Mouse (Mus musculus) heart, embryonic 16.5 days (tissue): ENCODE results near the gene 2700097O09Rik. TPM values are rescaled to one million over a fixed set of nuclear protein-coding genes. Genes with fewer than 3 reads are reported as not detected.
"Not testable (repeated sequence)": the region's sequence is repeated elsewhere in the genome, so short reads cannot be mapped to it uniquely, and the experiment has no call there.

ENCODE experiments used
- ATAC-seq: fragments of 200-750 bp; cut with Nextera tagmentation; replicated peaks from 2 replicates; pipeline ENCODE4 v1.8.0; 2017; ENCODE audit warnings: moderate number of reproducible peaks; ENCODE audit not compliant: insufficient read depth, low FRiP score; ENCODE audit errors: extremely low read depth
- H3K27ac ChIP-seq: fragments of 300-500 bp; sonication (generic); 2 replicates; pipeline ENCODE4 v1.5.1; 2014; ENCODE audit warnings: mild to moderate bottlenecking, low read length, control low read depth, moderate library complexity
- H3K27me3 ChIP-seq: fragments of 300-500 bp; sonication (generic); 2 replicates; pipeline ENCODE4 v1.6.1; 2014; ENCODE audit warnings: low read length, mixed read lengths; ENCODE audit not compliant: control insufficient read depth, insufficient read depth
- H3K36me3 ChIP-seq: fragments of 300-500 bp; sonication (generic); 2 replicates; pipeline ENCODE4 v1.6.1; 2014; ENCODE audit not compliant: control insufficient read depth, insufficient read depth
- H3K4me1 ChIP-seq: fragments of 300-500 bp; sonication (generic); 2 replicates; pipeline ENCODE4 v1.6.1; 2014; ENCODE audit warnings: low read length, mixed read lengths; ENCODE audit not compliant: control insufficient read depth, insufficient read depth
- H3K4me2 ChIP-seq: fragments of 300-500 bp; sonication (generic); 2 replicates; pipeline ENCODE4 v1.6.1; 2014; ENCODE audit warnings: low read depth, mild to moderate bottlenecking, control low read depth, low read length
- H3K4me3 ChIP-seq: fragments of 300-500 bp; sonication (generic); 2 replicates; pipeline ENCODE4 v1.5.1; 2014; ENCODE audit warnings: mild to moderate bottlenecking, control low read depth, low read length
- H3K9ac ChIP-seq: fragments of 300-500 bp; sonication (generic); 2 replicates; pipeline ENCODE4 v1.6.1; 2014; ENCODE audit warnings: low read length, control low read depth
- H3K9me3 ChIP-seq: fragments of 300-500 bp; sonication (generic); replicated peaks from 2 replicates; pipeline ENCODE4 v1.6.1; 2016; ENCODE audit warnings: low read length; ENCODE audit not compliant: control insufficient read depth
- WGBS: fragments of 180-500 bp; shearing (Covaris S2); extraction: QIAGEN DNeasy Blood & Tissue Kit; methylation state at CpG from one replicate; pipeline ENCODE4 v1.1.7; 2014; 5-methylcytosine and 5-hydroxymethylcytosine counted together
- polyA plus RNA-seq: library from polyadenylated mRNA; unstranded; fragments of >200 nt; fragmentation: Nextera tagmentation; extraction: Ambion mirVana; gene quantifications from 2 replicates; pipeline ENCODE4 v1.2.1, GENCODE M21; 2015

Gene 2700097O09Rik
- polyA plus RNA-seq, 1 experiment from 2014 or later = 27.2 TPM

DNA sequence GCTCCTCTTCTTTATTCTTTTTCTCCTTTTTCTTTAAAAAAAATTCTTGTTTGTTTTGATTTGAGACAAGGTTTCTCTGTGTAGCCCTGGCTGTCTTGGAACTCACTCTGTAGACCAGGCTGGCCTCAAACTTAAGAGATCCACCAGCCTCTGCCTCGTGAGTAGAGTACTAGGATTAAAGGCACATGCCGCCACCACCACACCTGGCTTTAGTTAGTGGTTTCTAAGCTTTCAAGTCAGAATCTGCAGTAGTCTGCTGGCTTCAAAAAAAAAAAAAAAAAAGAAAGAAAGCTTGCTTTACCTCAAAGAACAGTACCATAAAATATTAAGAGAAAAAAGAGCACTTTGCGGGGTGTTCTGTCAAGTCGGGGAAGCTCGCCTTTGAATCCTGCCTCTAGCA lies 64.5 kb downstream of the 2700097O09Rik start:
- no peak for ATAC-seq
- no peak overlapping the region for H3K27ac ChIP-seq
- H3K4me3 ChIP-seq = no peak overlapping the region
- H3K9me3 ChIP-seq = no peaks in the 10 kb centered on the region
- no peaks in the 10 kb centered on the region for H3K27me3 ChIP-seq
- no peak overlapping the region for H3K4me2 ChIP-seq
- 79% methylated on average over 5 of the region's 5 CpGs for WGBS
- H3K4me1 ChIP-seq = no peaks in the 10 kb centered on the region
- no peak overlapping the region for H3K9ac ChIP-seq
- H3K36me3 ChIP-seq = no peaks in the 10 kb centered on the region

DNA sequence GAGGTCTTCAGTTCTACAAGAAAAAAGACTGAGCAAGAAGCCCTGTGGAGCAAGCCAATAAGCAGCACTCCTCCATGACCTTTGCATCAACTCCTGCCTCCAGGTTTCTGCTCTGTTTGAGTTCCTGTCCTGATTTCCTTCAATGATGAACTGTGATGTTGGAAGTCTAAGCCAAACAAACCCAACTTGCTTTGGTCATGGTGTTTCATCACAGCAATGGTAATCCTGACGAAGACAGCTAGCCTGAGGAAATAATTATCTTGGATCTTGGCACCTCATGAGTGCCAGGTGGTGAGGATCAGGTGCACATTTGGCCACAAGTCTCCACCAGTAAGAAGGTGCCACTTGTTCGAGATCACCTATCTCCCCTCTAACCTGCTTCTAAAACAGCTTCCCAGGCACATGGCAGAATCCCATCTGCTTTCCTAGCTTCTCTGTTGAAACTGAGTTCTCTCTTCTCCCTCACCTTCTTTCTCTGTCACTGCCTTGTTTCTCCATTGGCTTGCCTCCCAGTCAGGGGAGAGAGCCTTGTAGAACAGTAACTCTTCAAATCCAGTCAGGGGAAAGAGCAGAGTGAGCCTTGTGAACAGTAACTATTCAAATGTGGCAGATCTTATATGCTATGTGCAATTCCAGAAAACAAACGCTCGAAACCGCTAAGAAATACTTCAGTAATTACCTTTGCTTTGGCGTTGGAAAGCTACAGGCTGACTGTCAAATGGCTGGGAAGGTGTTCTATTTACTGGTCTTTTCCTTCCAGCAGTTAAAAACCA lies 66.1 kb downstream of the 2700097O09Rik start, which contains the start of gene Baz1a:
Gene Baz1a, minus strand, starts transcription at position 723 of the 773 bp plus-strand sequence.
- no peak for ATAC-seq
- Histone ChIP-seq H3K27ac (no peak within 1 kb of the TSS), H3K4me1 (no peaks in the 10 kb centered on the region), H3K27me3 (no peaks in the 10 kb centered on the region), H3K4me2 (no peak within 1 kb of the TSS), H3K36me3 (no peaks in the 10 kb centered on the region), H3K9ac (no peak within 1 kb of the TSS), H3K4me3 (no peak within 1 kb of the TSS), H3K9me3 (no peaks in the 10 kb centered on the region)
- 81% methylated on average over 6 of the region's 6 CpGs for WGBS

DNA sequence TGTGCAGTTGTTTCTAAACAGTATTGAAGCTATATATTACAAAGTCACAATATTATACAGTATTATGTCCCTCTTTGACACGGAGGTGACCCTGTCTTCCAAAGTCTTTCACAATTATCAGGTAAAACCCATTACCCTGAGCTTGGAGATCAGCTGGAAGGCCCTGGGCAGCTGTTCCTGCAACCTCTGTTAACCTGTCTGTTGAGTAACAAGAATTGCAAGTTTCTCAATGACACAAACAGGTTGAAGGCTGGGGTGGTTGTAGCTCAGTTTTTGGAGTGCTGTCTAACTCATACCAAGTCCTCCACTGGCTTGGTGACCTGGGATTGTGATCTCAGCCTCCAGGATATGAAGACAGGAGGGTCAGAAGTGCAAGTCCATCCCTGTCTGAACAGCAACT lies 66.9 kb downstream of the 2700097O09Rik start:
- Histone ChIP-seq H3K9me3 (no peaks in the 10 kb centered on the region), H3K4me3 (no peak overlapping the region), H3K9ac (no peak overlapping the region), H3K27ac (no peak overlapping the region), H3K4me2 (no peak overlapping the region), H3K4me1 (no peaks in the 10 kb centered on the region), H3K36me3 (no peaks in the 10 kb centered on the region), H3K27me3 (no peaks in the 10 kb centered on the region)
- ATAC-seq = no peak
- WGBS = 65% methylated on average over 1 of the region's 1 CpGs

DNA sequence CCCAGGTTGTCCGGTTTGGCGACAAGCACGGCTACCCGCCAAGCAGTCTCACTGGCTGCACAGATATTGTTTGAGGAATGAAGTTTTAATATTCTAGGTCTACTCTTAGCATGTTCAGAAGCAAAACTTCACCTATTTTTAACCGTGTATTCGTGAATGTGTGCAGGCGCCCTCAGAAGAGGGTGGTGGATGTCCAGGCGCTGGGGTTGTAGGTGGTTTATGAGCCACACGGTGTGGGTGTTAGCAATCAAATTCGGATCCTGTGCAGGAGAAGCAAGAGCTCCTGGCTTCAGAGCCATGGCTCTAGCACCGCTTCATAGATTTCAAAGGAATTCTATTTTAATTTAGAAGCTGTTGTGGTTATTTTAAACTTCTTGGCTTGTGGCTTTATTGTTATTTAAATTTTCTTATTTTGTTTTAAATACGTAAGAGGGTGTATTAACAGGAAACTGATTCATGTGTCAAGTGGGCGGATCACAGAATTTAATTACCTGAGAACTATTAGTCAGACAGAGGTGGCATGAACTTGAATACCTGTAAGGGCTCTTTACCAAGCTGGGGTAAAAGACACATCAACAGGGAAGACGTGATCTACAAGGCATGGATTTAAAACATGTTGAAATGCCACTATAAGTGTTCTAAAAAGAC lies 72.4 kb downstream of the 2700097O09Rik start:
- no peak for ATAC-seq
- H3K27me3 ChIP-seq = no peaks in the 10 kb centered on the region

DNA sequence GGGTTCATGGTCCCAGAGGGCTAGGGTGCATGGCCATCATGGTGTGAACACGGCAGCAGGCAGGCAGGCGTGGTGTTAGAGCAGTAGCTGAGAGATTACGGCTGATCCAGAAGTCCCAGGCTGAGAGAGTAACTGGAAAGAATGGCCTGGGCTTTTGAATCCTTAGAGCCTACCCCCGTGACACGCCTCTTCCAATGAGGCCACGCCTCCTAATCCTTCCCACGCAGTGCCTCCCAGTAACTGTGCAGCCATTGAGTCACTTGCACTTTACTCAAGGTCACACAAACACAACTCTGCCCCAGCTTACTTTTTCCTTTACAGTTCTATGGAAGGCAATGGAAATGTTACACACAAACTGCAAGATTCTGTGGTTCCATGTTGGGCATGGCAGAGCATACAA lies 73.8 kb downstream of the 2700097O09Rik start:
- 87% methylated on average over 7 of the region's 7 CpGs for WGBS
- no peak overlapping the region for H3K27ac ChIP-seq
- H3K9me3 ChIP-seq = 0 out of 2 replicates have a peak, but pooled peaks cover 4% of the 10 kb centered on the region
- H3K36me3 ChIP-seq = no peaks in the 10 kb centered on the region
- no peak for ATAC-seq
- no peak overlapping the region for H3K4me2 ChIP-seq
- H3K4me1 ChIP-seq = no peaks in the 10 kb centered on the region
- no peak overlapping the region for H3K9ac ChIP-seq
- H3K4me3 ChIP-seq = no peak overlapping the region
- no peaks in the 10 kb centered on the region for H3K27me3 ChIP-seq

More for the DNA sequence above, 72.4 kb downstream of the 2700097O09Rik start:
- Histone ChIP-seq H3K4me2 (no peak overlapping the region), H3K4me3 (no peak overlapping the region), H3K4me1 (no peaks in the 10 kb centered on the region), H3K9me3 (0 out of 2 replicates have a peak, but pooled peaks cover 4% of the 10 kb centered on the region), H3K9ac (no peak overlapping the region), H3K36me3 (no peaks in the 10 kb centered on the region), H3K27ac (no peak overlapping the region)
- 84% methylated on average over 14 of the region's 14 CpGs for WGBS

DNA sequence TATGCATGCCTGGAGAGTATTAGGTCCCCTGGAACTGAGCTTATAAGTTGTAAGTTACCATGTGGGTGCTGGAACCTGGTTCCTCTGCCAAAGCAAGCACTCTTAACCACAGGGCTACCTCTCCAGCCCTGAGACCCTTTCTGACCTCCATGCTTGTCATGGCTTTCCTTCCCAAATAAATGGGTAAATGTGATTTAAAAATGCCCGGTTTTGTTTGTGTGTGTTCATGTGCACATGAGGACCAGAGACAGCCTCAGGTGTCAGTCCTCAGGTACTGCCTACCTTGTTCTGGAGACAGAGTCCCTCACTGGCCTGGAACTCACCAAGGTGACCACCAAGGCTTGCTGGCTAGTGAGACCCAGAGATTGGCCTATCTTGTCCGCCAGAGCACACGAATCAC lies 75.5 kb downstream of the 2700097O09Rik start:
- H3K4me3 ChIP-seq = no peak overlapping the region
- no peak overlapping the region for H3K4me2 ChIP-seq
- H3K9me3 ChIP-seq = 0 out of 2 replicates have a peak, but pooled peaks cover 4% of the 10 kb centered on the region
- 82% methylated on average over 3 of the region's 3 CpGs for WGBS
- H3K9ac ChIP-seq = no peak overlapping the region
- H3K4me1 ChIP-seq = no peaks in the 10 kb centered on the region
- H3K27me3 ChIP-seq = no peaks in the 10 kb centered on the region
- no peaks in the 10 kb centered on the region for H3K36me3 ChIP-seq
- no peak overlapping the region for H3K27ac ChIP-seq
- ATAC-seq = no peak

DNA sequence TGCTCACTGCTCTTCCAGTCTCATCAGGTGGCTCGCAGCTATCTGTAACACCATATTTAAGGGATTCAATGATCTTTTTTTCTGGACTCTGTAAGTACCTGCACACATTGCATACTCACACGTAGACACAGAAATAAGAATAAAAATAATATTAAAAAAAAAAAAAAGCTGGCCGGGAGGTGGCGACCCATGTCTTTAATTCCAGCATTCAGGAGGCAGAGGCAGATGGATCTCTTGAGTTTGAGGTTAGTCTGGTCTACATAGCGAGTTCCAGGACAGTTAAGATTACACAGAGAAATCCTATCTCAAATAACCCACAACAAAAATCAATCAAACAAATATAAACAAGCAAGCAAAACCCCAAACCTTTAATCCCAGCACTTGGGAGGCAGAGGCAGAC lies 76.1 kb downstream of the 2700097O09Rik start:
- no peak overlapping the region for H3K4me2 ChIP-seq
- 0 out of 2 replicates have a peak, but pooled peaks cover 4% of the 10 kb centered on the region for H3K9me3 ChIP-seq
- no peak for ATAC-seq
- no peak overlapping the region for H3K27ac ChIP-seq
- no peak overlapping the region for H3K9ac ChIP-seq
- no peaks in the 10 kb centered on the region for H3K4me1 ChIP-seq
- H3K27me3 ChIP-seq = no peaks in the 10 kb centered on the region
- H3K36me3 ChIP-seq = no peaks in the 10 kb centered on the region
- no peak overlapping the region for H3K4me3 ChIP-seq
- 84% methylated on average over 5 of the region's 5 CpGs for WGBS

DNA sequence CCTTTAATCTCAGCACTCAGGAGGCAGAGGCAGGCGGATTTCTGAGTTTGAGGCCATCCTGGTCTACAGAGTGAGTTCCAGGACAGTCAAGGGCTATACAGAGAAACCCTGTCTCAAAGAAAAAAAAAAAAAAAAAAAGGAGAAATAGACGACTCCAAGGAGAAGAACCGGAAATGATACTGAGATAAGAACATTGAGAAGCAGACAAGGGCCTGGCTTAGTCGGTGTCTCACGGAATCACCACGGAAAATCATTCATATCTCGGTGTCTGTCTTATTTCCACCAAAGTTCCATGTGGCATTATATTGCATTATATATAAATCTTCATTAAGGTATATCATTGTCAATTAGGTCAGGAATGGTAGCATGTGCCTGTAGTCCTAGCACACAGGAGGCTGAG lies 77.4 kb downstream of the 2700097O09Rik start:
- H3K36me3 ChIP-seq, ATAC-seq: not testable (repeated sequence)
- WGBS = 76% methylated on average over 7 of the region's 7 CpGs

DNA sequence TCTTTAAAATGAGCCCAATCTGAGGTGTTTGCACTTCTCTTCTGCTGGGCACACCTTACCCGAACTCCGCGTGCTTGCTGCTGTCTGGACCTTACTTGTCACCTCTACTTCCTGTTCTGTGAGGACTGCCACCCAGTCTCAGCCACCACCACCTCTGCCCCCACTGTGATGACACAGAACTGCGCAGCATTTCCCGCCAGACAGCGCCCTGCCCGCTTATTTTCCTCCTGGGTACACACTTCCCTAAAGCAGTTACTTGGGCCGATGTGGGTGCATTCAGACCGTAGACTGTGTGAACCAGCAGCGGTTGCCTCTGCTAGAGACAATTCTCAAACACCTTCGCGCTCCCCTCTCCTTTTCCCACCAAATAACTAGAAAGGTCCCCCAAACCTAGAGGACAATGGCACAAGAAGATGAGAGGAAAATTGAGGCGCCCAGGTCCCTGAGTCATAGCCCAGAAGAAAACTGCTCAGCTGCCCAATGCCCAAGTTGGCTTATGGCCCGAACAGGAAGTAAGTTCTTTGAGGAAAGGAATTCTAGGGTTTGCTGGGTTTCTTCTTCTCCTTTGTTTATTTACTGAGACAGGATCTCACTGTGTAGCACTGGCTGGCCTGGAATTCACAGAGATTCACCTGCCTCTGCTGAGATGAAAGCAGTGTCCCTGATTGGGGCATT lies 80.8 kb downstream of the 2700097O09Rik start:
- Histone ChIP-seq H3K27me3 (no peaks in the 10 kb centered on the region), H3K9me3 (no peaks in the 10 kb centered on the region), H3K9ac (no peak overlapping the region), H3K27ac (no peak overlapping the region), H3K4me3 (no peak overlapping the region), H3K4me1 (no peaks in the 10 kb centered on the region), H3K36me3 (no peaks in the 10 kb centered on the region), H3K4me2 (no peak overlapping the region)
- WGBS = 68% methylated on average over 14 of the region's 14 CpGs
- no peak for ATAC-seq

More for the DNA sequence above, 77.4 kb downstream of the 2700097O09Rik start:
- not testable (repeated sequence) for H3K4me3 ChIP-seq, H3K9me3 ChIP-seq, H3K27ac ChIP-seq, H3K9ac ChIP-seq, H3K27me3 ChIP-seq, H3K4me1 ChIP-seq, H3K4me2 ChIP-seq
